Mouse (Mus musculus): ENCODE results near the gene Hils1.

The Hils1 gene

GRCm38 (mm10) chr11:94990102-94990748 is 22.8 kb downstream of the Hils1 start:
- no peak for DNase-seq

GRCm38 (mm10) chr11:94990749-94991577 is 23.6 kb downstream of the Hils1 start, which contains the start of gene Ppp1r9b:
Gene Ppp1r9b, plus strand, starts transcription at chr11:94991035.
- peak; percentile 91 for DNase-seq

GRCm38 (mm10) chr11:94991641-94992479 is 24.5 kb downstream of the Hils1 start:
- no peak for DNase-seq

- no peak for DNase-seq
Measured at GRCm38 (mm10) chr11:94992480-94992753, 25.0 kb downstream of the Hils1 start.

GRCm38 (mm10) chr11:94992754-94993606 is 25.6 kb downstream of the Hils1 start:
- no peak for DNase-seq

GRCm38 (mm10) chr11:94994208-94994814 is 26.9 kb downstream of the Hils1 start:
- DNase-seq, result no peak

- no peak for DNase-seq
Measured at GRCm38 (mm10) chr11:94994947-94995772, 27.8 kb downstream of the Hils1 start.

- DNase-seq, result no peak
Measured at GRCm38 (mm10) chr11:94996101-94996500, 28.7 kb downstream of the Hils1 start.

- no peak for DNase-seq
Measured at GRCm38 (mm10) chr11:94996984-94997383, 29.6 kb downstream of the Hils1 start.

GRCm38 (mm10) chr11:94997596-94997995 is 30.2 kb downstream of the Hils1 start:
- DNase-seq, result no peak

- DNase-seq, result peak; percentile 55
Measured at GRCm38 (mm10) chr11:94998041-94998531, 30.7 kb downstream of the Hils1 start.

GRCm38 (mm10) chr11:95000128-95000527 is 32.7 kb downstream of the Hils1 start:
- DNase-seq, result no peak

- DNase-seq, result no peak
Measured at GRCm38 (mm10) chr11:95000548-95000947, 33.2 kb downstream of the Hils1 start.

- peak; percentile 63 for DNase-seq
Measured at GRCm38 (mm10) chr11:95001058-95001457, 33.7 kb downstream of the Hils1 start.

GRCm38 (mm10) chr11:95001584-95002347 is 34.4 kb downstream of the Hils1 start:
- DNase-seq, result no peak

GRCm38 (mm10) chr11:95002705-95003104 is 35.3 kb downstream of the Hils1 start:
- no peak for DNase-seq

GRCm38 (mm10) chr11:95004136-95004936 is 36.9 kb downstream of the Hils1 start:
- DNase-seq, result no peak

- DNase-seq, result no peak
Measured at GRCm38 (mm10) chr11:95004937-95005198, 37.5 kb downstream of the Hils1 start.

- no peak for DNase-seq
Measured at GRCm38 (mm10) chr11:95006038-95006437, 38.6 kb downstream of the Hils1 start.

All from right cerebral cortex, postnatal 4 days (tissue).